Mouse (Mus musculus): ENCODE measurements around the gene Sgk2. TPM values are rescaled to one million over a fixed set of nuclear protein-coding genes. Genes with fewer than 3 reads are reported as not detected.

The Sgk2 gene
- total and polyA plus RNA-seq, 2 experiments from 2014 or later, result not detected

DNA sequence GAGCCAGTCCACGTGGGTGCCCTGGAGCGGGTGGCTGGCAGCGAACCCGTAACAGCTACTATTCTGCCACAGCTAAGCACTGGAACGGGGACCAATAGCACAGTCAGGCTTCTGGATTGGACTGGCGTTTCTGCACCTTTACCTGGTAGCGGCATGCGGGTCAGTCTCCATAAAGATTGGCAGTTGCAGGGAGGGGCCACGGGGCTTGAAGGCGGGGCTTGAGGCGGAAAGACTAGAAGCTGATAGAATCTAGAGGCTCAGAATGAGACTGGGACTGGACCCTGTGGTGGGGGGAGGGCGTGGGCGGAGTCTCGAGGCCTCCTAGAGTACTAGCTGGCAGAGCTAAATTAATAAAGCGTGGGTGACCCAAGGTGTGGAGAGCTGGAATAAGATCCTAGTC is 39.4 kb upstream of the Sgk2 start:
- no peaks in the 10 kb centered on the region for H3K9me3 ChIP-seq (replicated peaks; ENCODE audit: control insufficient read depth, low read length)
- H3K9ac ChIP-seq (replicated peaks; ENCODE audit: low read depth, low read length), result no peak overlapping the region
- WGBS, result 37% methylated on average over 15 of the region's 15 CpGs
- no peak overlapping the region for H3K4me3 ChIP-seq (ENCODE audit: low read depth, low read length)
- 0 out of 2 replicates have a peak overlapping the region, but pooled peaks have one; percentile 18 for H3K4me2 ChIP-seq (ENCODE audit: low read depth, low read length)
- no peaks in the 10 kb centered on the region for H3K36me3 ChIP-seq (replicated peaks; ENCODE audit: control insufficient read depth, insufficient read depth, low read length)
- H3K4me1 ChIP-seq (ENCODE audit: control insufficient read depth, insufficient read depth), result peaks cover 4% of the 10 kb centered on the region; the same call in 1 of the 2 replicates
- TF ChIP-seq CTCF (IDR thresholded peaks at IDR 0.05; ENCODE audit: low read depth) (no peak), EP300 (IDR thresholded peaks at IDR 0.05; ENCODE audit: low read depth) (no peak)
- 0 out of 2 replicates have a peak, but pooled peaks cover 7% of the 10 kb centered on the region for H3K27me3 ChIP-seq (ENCODE audit: control insufficient read depth, insufficient read depth, low read length)
- no peak overlapping the region for H3K27ac ChIP-seq (ENCODE audit: low read depth)
- DNase-seq (ENCODE audit: low spot score), result no peak
- no peak for ATAC-seq (ENCODE audit: insufficient read depth, low read depth)

DNA sequence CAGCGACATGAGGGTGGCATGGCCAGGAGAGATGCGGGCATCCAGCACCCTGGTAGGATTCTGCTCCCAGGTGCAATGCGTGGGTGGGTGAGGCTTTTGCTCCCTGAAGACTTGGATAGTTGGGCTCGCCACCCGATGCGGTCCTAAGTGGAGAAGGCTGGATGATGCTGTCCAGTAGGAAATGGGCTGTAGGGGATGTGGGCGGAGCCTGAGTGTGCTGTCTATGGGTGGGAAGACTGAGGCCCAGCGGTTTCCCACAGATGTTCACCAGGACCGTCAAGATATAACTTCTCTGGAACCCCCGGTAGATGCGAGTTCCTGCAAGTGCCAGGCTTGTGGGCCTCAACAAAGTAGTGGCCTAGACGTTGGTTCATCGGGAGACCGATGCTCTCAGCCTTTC is 38.9 kb upstream of the Sgk2 start:
- Histone ChIP-seq H3K9me3 (replicated peaks; ENCODE audit: control insufficient read depth, low read length) (no peaks in the 10 kb centered on the region), H3K4me3 (ENCODE audit: low read depth, low read length) (no peak overlapping the region), H3K27me3 (ENCODE audit: control insufficient read depth, insufficient read depth, low read length) (0 out of 2 replicates have a peak, but pooled peaks cover 7% of the 10 kb centered on the region), H3K36me3 (replicated peaks; ENCODE audit: control insufficient read depth, insufficient read depth, low read length) (no peaks in the 10 kb centered on the region), H3K9ac (replicated peaks; ENCODE audit: low read depth, low read length) (no peak overlapping the region), H3K27ac (ENCODE audit: low read depth) (no peak overlapping the region), H3K4me2 (ENCODE audit: low read depth, low read length) (0 out of 2 replicates have a peak overlapping the region, but pooled peaks have one; percentile 18), H3K4me1 (ENCODE audit: control insufficient read depth, insufficient read depth) (no peaks in the 10 kb centered on the region)
- ATAC-seq (ENCODE audit: insufficient read depth, low read depth) (no peak; the same call in 1 of the 2 replicates), DNase-seq (ENCODE audit: low spot score) (no peak)
- 65% methylated on average over 14 of the region's 14 CpGs for WGBS
- TF ChIP-seq CTCF (IDR thresholded peaks at IDR 0.05; ENCODE audit: low read depth), result no peak
- TF ChIP-seq EP300 (IDR thresholded peaks at IDR 0.05; ENCODE audit: low read depth), result no peak

DNA sequence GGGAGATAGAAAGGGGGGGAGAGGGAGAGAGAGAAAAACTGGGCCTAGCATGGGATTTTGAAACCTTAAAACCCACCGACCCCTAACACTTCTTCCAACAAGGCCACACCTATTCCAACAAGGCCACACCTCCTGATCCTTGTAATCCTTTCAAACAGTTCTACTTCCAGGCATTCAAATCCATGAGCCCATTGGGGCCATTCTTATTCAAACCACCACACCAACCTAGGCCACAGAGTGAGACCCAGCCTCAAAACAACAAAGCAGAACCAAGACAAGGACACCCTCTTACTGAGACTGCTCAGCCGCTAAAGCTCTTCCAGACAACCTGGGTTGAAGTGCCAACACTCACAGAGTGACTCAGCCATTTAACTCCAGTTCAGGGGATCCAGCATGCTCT is 36.4 kb upstream of the Sgk2 start:
- Histone ChIP-seq H3K36me3 (replicated peaks; ENCODE audit: control insufficient read depth, insufficient read depth, low read length) (no peaks in the 10 kb centered on the region), H3K4me2 (ENCODE audit: low read depth, low read length) (no peak overlapping the region), H3K4me3 (ENCODE audit: low read depth, low read length) (no peak overlapping the region), H3K27ac (ENCODE audit: low read depth) (no peak overlapping the region), H3K4me1 (ENCODE audit: control insufficient read depth, insufficient read depth) (no peaks in the 10 kb centered on the region), H3K27me3 (ENCODE audit: control insufficient read depth, insufficient read depth, low read length) (no peaks in the 10 kb centered on the region), H3K9me3 (replicated peaks; ENCODE audit: control insufficient read depth, low read length) (no peaks in the 10 kb centered on the region), H3K9ac (replicated peaks; ENCODE audit: low read depth, low read length) (no peak overlapping the region)
- no peak for DNase-seq (ENCODE audit: low spot score)
- no peak; the same call in 1 of the 2 replicates for ATAC-seq (ENCODE audit: insufficient read depth, low read depth)
- 88% methylated on average over 2 of the region's 2 CpGs for WGBS
- TF ChIP-seq EP300 (IDR thresholded peaks at IDR 0.05; ENCODE audit: low read depth), result no peak
- no peak for TF ChIP-seq CTCF (IDR thresholded peaks at IDR 0.05; ENCODE audit: low read depth)

DNA sequence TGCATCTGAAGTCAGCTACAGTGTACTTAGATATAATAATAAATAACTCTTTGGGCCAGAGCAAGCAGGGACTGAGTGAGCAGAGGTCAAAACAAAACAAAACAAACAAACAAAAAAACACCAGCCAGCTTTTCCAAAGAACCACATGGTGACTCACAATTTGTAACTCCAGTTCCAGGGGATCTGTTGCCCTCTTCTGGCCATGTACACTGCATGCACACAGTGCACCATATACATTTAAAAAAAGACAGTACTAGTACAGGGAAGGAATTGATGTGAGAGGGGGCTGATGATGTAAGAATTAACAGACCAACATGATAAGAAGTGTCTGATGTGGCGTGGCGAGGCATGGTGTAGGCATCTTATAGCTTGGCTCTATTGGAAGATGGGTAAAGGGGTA is 30.3 kb upstream of the Sgk2 start:
- WGBS, result 83% methylated on average over 2 of the region's 2 CpGs
- no peak overlapping the region for H3K9ac ChIP-seq (replicated peaks; ENCODE audit: low read depth, low read length)
- no peaks in the 10 kb centered on the region for H3K9me3 ChIP-seq (replicated peaks; ENCODE audit: control insufficient read depth, low read length)
- no peak overlapping the region for H3K27ac ChIP-seq (ENCODE audit: low read depth)
- ATAC-seq (ENCODE audit: insufficient read depth, low read depth) (no peak), DNase-seq (ENCODE audit: low spot score) (no peak)
- no peaks in the 10 kb centered on the region for H3K36me3 ChIP-seq (replicated peaks; ENCODE audit: control insufficient read depth, insufficient read depth, low read length)
- no peak overlapping the region for H3K4me2 ChIP-seq (ENCODE audit: low read depth, low read length)
- no peaks in the 10 kb centered on the region for H3K4me1 ChIP-seq (ENCODE audit: control insufficient read depth, insufficient read depth)
- H3K4me3 ChIP-seq (ENCODE audit: low read depth, low read length), result no peak overlapping the region
- H3K27me3 ChIP-seq (ENCODE audit: control insufficient read depth, insufficient read depth, low read length), result no peaks in the 10 kb centered on the region
- TF ChIP-seq EP300 (IDR thresholded peaks at IDR 0.05; ENCODE audit: low read depth), result no peak
- peak; percentile 30 for TF ChIP-seq CTCF (IDR thresholded peaks at IDR 0.05; ENCODE audit: low read depth)

DNA sequence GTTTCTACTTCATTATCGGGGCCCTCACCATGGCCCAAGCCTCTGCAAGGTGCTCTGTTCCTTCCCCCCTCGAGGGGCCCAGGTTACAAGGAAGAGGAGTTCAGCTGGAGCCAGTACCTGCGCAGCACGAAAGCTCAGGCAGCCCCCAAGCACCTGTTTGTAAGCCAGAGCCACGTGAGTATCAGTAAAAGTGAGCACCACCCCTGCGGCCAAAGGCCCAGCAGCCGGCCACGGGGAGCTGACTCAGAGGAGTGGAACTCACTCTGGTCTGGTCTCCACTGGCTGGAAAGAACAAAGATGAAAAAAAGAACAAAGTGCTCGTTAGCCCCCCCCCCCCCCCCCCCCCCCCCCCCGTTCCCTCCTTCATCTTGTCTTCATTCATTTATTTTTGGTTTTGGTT is 25.8 kb upstream of the Sgk2 start:
- H3K9ac ChIP-seq (replicated peaks; ENCODE audit: low read depth, low read length), result no peak overlapping the region
- no peaks in the 10 kb centered on the region for H3K27me3 ChIP-seq (ENCODE audit: control insufficient read depth, insufficient read depth, low read length)
- H3K4me1 ChIP-seq (ENCODE audit: control insufficient read depth, insufficient read depth), result no peaks in the 10 kb centered on the region
- 66% methylated on average over 9 of the region's 10 CpGs for WGBS
- no peaks in the 10 kb centered on the region for H3K36me3 ChIP-seq (replicated peaks; ENCODE audit: control insufficient read depth, insufficient read depth, low read length)
- DNase-seq (ENCODE audit: low spot score), result no peak
- no peak overlapping the region for H3K4me2 ChIP-seq (ENCODE audit: low read depth, low read length)
- H3K4me3 ChIP-seq (ENCODE audit: low read depth, low read length), result no peak overlapping the region
- H3K27ac ChIP-seq (ENCODE audit: low read depth), result no peak overlapping the region
- no peaks in the 10 kb centered on the region for H3K9me3 ChIP-seq (replicated peaks; ENCODE audit: control insufficient read depth, low read length)
- TF ChIP-seq EP300 (IDR thresholded peaks at IDR 0.05; ENCODE audit: low read depth) (no peak), CTCF (IDR thresholded peaks at IDR 0.05; ENCODE audit: low read depth) (no peak)
- ATAC-seq (ENCODE audit: insufficient read depth, low read depth), result no peak

DNA sequence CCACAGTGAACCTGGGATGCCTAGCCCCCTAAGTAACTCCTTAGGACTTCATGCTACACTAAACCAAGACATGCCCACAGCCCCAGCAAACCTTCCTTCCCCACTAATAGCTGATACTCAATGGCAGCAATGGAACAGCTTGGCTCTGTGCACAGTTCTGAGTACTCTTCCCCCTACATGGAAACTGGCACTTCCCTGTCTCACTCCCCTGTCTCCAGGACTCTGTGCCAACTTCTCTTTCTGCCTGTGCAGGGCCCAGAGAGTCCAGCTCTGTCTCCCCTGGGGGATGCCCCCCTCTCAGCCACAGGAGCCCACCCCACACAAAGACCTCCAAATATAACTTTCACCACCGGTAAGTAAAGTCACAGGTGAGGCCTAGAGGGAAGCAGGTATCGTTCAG is 20.4 kb upstream of the Sgk2 start:
- no peak for DNase-seq (ENCODE audit: low spot score)
- TF ChIP-seq EP300 (IDR thresholded peaks at IDR 0.05; ENCODE audit: low read depth), result no peak
- H3K27ac ChIP-seq (ENCODE audit: low read depth), result no peak overlapping the region
- no peaks in the 10 kb centered on the region for H3K36me3 ChIP-seq (replicated peaks; ENCODE audit: control insufficient read depth, insufficient read depth, low read length)
- H3K27me3 ChIP-seq (ENCODE audit: control insufficient read depth, insufficient read depth, low read length), result no peaks in the 10 kb centered on the region
- H3K4me1 ChIP-seq (ENCODE audit: control insufficient read depth, insufficient read depth), result no peaks in the 10 kb centered on the region
- H3K4me3 ChIP-seq (ENCODE audit: low read depth, low read length), result no peak overlapping the region
- no peaks in the 10 kb centered on the region for H3K9me3 ChIP-seq (replicated peaks; ENCODE audit: control insufficient read depth, low read length)
- H3K4me2 ChIP-seq (ENCODE audit: low read depth, low read length), result no peak overlapping the region
- no peak overlapping the region for H3K9ac ChIP-seq (replicated peaks; ENCODE audit: low read depth, low read length)
- no peak for ATAC-seq (ENCODE audit: insufficient read depth, low read depth)
- 83% methylated on average over 2 of the region's 2 CpGs for WGBS

Data from heart, postnatal 0 days (tissue).